Mouse (Mus musculus) testis, adult 2 months (tissue): ENCODE measurements around the gene Mgea5. TPM values are rescaled to one million over a fixed set of nuclear protein-coding genes. Genes with fewer than 3 reads are reported as not detected.
A peak's percentile ranks its signal among the peaks of the same experiment; 100 is the strongest.

Experiments used
- H3K27ac ChIP-seq: fragments of 200-500 bp; 2 replicates; pipeline ENCODE4 v1.5.1; 2012; ENCODE audit warnings: low read depth, low read length; ENCODE audit not compliant: control insufficient read depth, insufficient read depth
- H3K27me3 ChIP-seq: fragments of 200-500 bp; 2 replicates; pipeline ENCODE4 v1.6.1; 2012; ENCODE audit warnings: mild to moderate bottlenecking, low read length, moderate library complexity; ENCODE audit not compliant: control insufficient read depth, insufficient read depth
- H3K36me3 ChIP-seq: fragments of 200-500 bp; 2 replicates; pipeline ENCODE4 v1.6.1; 2012; ENCODE audit warnings: mild to moderate bottlenecking, low read length; ENCODE audit not compliant: control insufficient read depth, insufficient read depth
- H3K4me1 ChIP-seq: fragments of 200-500 bp; 2 replicates; pipeline ENCODE4 v1.6.1; 2012; ENCODE audit warnings: low read length; ENCODE audit not compliant: control insufficient read depth, insufficient read depth
- H3K4me3 ChIP-seq: fragments of 200-500 bp; 2 replicates; pipeline ENCODE4 v1.5.1; 2012; ENCODE audit warnings: low read depth, mild to moderate bottlenecking, low read length, moderate library complexity, mixed read lengths; ENCODE audit not compliant: control insufficient read depth
- CTCF ChIP-seq: fragments of 200-500 bp; IDR thresholded peaks from 2 replicates; pipeline ENCODE4 v1.5.1; 2012; ENCODE audit warnings: low read depth, mild to moderate bottlenecking, inconsistent platforms, low read length, moderate library complexity; ENCODE audit not compliant: control insufficient read depth, insufficient read depth, insufficient replicate concordance
- POLR2A ChIP-seq: fragments of 200-500 bp; IDR thresholded peaks from 2 replicates; pipeline ENCODE4 v1.6.1; 2012; ENCODE audit warnings: low read depth, mild to moderate bottlenecking, inconsistent platforms, low read length, moderate library complexity; ENCODE audit not compliant: control insufficient read depth
- polyA plus RNA-seq: library from polyadenylated mRNA; depleted of rRNA; stranded (reverse); fragments of >200 nt; gene quantifications from 2 replicates; pipeline ENCODE4 v1.2.3, GENCODE M21; 2012; rRNA removed

Mgea5 gene
- polyA plus RNA-seq, 1 experiment = 56.7 TPM

DNA sequence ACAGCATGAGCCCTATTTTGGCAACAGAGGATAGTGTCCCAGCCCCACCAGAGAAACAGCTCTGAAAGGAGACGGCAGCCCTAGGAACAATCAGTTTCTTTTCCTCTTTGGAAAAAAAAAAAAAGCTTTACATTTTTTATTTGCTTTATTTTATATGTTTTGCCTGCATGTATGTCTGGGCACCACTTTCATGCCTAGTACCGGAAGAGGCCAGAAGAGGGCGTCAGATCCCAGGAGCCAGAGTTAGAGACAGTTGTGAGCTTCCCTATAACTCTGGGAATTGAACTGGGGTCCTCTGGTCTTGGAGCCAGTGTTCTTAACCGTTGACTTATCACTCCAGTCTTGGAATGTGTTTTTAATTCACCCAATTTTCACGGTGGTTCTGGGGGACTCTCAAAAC lies 61.4 kb downstream of the Mgea5 start:
- TF ChIP-seq POLR2A = no peak
- TF ChIP-seq CTCF = peak; percentile 31; the same call in 1 of the 2 replicates
- H3K27ac ChIP-seq = no peak overlapping the region
- no peaks in the 10 kb centered on the region for H3K36me3 ChIP-seq
- peaks cover 5% of the 10 kb centered on the region for H3K4me1 ChIP-seq
- no peaks in the 10 kb centered on the region for H3K27me3 ChIP-seq
- H3K4me3 ChIP-seq = no peak overlapping the region

DNA sequence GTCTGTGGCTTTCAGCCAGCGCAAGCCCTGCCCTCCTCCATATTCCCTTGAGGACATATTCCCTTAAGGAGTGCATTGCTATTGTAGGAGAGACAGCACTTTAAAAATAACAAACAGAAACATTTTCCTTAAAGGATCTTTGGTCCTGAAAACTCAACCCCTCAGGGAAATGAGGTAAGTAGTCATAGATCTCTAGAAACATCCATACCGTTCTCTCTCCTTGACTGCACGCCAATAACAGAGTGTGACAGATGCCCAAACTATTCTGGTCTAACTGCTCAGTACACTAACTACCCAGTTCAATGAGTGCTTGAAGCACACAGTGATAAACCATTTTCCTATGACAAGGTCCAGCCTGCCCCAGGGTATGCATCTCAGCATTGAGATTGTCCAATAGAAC lies 65.4 kb downstream of the Mgea5 start:
- Histone ChIP-seq H3K4me1 (no peaks in the 10 kb centered on the region), H3K27me3 (no peaks in the 10 kb centered on the region), H3K27ac (no peak overlapping the region), H3K36me3 (no peaks in the 10 kb centered on the region), H3K4me3 (no peak overlapping the region)
- TF ChIP-seq POLR2A = no peak
- TF ChIP-seq CTCF = no peak

DNA sequence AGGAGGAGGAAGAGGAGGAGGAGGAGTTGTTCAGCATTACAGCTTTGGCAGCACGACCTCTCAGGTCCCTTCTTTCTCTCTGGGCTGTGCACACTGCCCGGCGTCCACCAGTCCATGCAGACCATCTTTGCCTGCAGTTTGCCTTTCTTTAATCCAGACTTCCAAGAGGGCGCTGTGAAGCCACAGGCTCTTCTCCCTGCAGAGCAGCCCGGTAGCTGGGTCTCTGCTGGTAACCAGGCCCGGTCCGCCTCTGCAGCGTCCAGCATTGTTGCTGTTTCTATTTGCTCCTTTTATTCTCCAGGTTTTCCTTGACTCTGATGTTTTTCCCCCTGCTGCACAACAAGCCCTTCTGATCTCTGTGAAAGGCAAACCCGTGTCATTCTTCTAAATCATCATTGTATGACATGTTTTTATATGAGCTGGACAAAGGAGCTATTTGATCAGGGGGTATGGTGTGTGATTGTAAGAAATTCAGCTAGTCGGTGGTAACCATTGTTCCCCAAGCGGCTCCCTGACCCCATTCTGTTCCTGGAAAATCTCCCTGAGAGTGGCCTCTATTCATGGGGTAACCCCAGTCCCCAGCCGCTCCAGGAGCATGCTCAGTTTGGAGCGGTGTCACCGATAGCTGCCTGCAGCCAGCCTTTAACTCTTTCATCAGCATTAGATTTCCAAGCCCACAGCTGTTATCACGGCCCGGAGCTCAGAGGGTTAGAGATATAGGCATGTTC lies 66.0 kb downstream of the Mgea5 start:
- Histone ChIP-seq H3K4me1 (no peaks in the 10 kb centered on the region), H3K27me3 (no peaks in the 10 kb centered on the region), H3K4me3 (no peak overlapping the region), H3K36me3 (no peaks in the 10 kb centered on the region), H3K27ac (no peak overlapping the region)
- no peak for TF ChIP-seq CTCF
- no peak for TF ChIP-seq POLR2A

DNA sequence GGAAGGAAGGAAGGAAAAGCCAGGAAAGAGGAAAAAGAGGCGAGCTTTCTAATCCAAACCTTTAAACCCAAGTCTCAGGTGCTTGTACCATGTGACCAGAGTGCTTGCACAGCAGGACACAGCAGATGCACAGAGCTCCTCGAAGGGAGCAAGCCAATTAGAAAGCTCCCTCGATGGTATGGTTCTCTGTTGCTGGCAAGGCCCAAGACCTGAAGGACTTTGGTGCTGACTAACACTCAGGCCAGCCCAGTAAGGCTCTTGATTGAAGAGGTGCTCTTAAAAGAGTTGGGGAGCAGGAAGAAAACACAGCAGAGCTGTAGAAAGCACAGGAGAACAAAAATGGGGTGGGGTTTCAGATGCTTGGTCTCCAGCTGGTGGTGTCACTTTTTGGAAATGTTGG lies 74.9 kb downstream of the Mgea5 start:
- Histone ChIP-seq H3K4me3 (no peak overlapping the region), H3K4me1 (peaks cover 4% of the 10 kb centered on the region), H3K27ac (no peak overlapping the region), H3K36me3 (no peaks in the 10 kb centered on the region), H3K27me3 (no peaks in the 10 kb centered on the region)
- TF ChIP-seq CTCF (no peak), POLR2A (no peak)

Other genes starting within 250 kb of the Mgea5 start
- 61.0 and 70.6 TPM in 2 replicates for gene Poll, start 223.3 kb downstream of the Mgea5 start, polyA plus RNA-seq
- 21.2 and 25.0 TPM in 2 replicates for gene Gm17018, start 223.2 kb downstream of the Mgea5 start, polyA plus RNA-seq
- gene Fbxw4, start 123.5 kb downstream of the Mgea5 start, polyA plus RNA-seq = 21.5 and 22.3 TPM in 2 replicates
- gene Fgf8, start 40.9 kb downstream of the Mgea5 start, polyA plus RNA-seq = 1.4 and 1.5 TPM in 2 replicates
- 212 and 245 TPM in 2 replicates for gene Npm3, start 34.2 kb downstream of the Mgea5 start, polyA plus RNA-seq
- 50.1 and 64.9 TPM in 2 replicates for gene Kcnip2, start 32.2 kb upstream of the Mgea5 start, polyA plus RNA-seq
- 5.7 and 5.8 TPM in 2 replicates for gene Armh3, start 214.7 kb upstream of the Mgea5 start, polyA plus RNA-seq
- 1.0 and 1.1 TPM in 2 replicates for gene Hps6, start 219.7 kb upstream of the Mgea5 start, polyA plus RNA-seq